Mouse (Mus musculus) gastrocnemius, adult 2 months (tissue): ENCODE data around the gene Tep1. TPM values are rescaled to one million over a fixed set of nuclear protein-coding genes. Genes with fewer than 3 reads are reported as not detected.
"Not testable (repeated sequence)": the region's sequence is repeated elsewhere in the genome, so short reads cannot be mapped to it uniquely, and the experiment has no call there.

Experiments used
- DNase-seq: peaks from one replicate; pipeline ENCODE4 v3.0.0; 2022
- H3K27ac ChIP-seq: fragments of 200-600 bp; 2 replicates; pipeline ENCODE4 v1.8.1; 2022; ENCODE audit warnings: mild to moderate bottlenecking
- H3K4me3 ChIP-seq: fragments of 200-600 bp; 2 replicates; pipeline ENCODE4 v1.8.1; 2022; ENCODE audit warnings: mild to moderate bottlenecking, moderate library complexity
- CTCF ChIP-seq: fragments of 200-600 bp; IDR thresholded peaks from 2 replicates; pipeline ENCODE4 v1.8.1; 2022; ENCODE audit warnings: antibody characterized with exemption, mild to moderate bottlenecking, moderate library complexity
- intact Hi-C: fragments of 180-260 bp; cut with DNase I; formaldehyde crosslinking; loops from one replicate; pipeline ENCODE4 v1.15.1; 2025
- total RNA-seq, 2 experiments: library from RNA; stranded (reverse); gene quantifications; 2 replicates each; pipeline ENCODE4 v1.2.3; 2021

Gene Tep1
- total RNA-seq, 2 experiments from 2014 or later: 6.6 to 9.5 TPM

DNA sequence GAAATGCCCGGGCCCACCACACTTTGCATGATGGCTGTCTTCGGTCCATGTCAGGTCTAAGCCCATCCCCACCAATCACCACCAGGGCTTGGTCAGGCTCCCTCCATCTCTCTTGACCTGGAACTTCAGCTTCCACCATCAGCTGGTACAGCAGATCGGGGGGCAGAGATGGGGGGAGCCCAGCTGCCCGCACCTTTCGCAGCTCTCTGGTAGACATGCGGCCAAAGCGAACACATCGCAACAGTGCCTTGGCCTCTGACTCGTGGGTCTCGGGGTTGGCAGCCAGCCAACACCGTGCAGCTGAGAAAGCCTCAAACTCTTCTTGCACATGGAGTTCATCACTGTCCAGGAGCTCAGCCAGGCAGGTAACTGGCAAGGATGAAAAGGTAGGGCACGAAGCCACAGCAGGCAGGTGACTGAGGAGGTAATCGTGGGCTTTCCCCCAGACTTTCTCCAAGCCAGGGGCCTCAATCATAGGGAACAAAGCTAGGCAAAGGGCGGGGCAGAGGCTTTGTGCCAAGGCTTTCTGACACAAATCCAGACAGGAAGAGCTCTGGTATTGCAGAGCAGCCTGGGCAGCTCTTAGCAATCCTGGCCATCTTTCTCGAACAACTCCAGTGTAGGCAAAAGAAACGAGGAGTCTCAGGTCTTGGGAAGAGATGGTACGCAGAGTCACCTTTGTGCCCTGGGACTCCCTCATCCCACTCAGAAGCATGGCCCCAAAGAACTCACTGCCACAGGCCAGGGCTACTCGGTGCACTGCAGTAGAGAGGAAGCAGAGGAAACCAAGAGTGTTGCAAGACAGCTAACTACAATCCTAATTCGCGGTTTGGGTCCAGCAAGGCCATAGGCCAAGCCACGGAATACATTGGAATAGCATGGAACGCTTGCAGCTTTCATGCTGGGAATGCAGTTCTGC is 22.4 kb upstream of the Tep1 start:
- no peak for TF ChIP-seq CTCF
- intact Hi-C loops: loop anchor here (10.0 kb wide), 1 partner anchor 172 kb away; no protein-coding TSS in a partner anchor
- peak; percentile 53 for DNase-seq
- Histone ChIP-seq H3K27ac (peak overlapping the region; percentile 51), H3K4me3 (peak overlapping the region; percentile 28)

DNA sequence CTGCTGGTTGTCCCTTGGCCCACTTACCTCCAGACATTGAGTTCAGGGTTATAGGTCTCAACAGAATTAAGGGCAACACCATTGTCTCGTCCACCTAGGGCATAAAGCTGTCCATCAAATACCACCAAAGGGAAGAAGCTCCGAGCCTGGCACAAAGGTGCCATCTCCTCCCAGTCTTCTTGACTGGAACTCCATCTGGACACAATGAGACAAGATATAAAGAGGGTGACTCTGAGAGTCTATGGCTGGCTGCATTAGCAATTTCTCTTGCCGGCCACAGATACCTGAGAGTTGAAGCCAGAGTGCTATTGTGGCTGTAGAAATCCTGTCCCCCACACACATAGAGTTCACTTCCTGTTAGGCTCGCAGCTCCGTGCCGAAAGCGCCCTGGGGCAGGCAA is 21.7 kb upstream of the Tep1 start:
- DNase-seq: no peak
- intact Hi-C loops: loop anchor here (10.0 kb wide), 1 partner anchor 173 kb away; no protein-coding TSS in a partner anchor
- TF ChIP-seq CTCF: no peak
- peak overlapping the region; percentile 28 for H3K4me3 ChIP-seq
- no peak overlapping the region for H3K27ac ChIP-seq

GRCm38 (mm10) chr14:50891621-50892020 is 21.3 kb upstream of the Tep1 start:
- TF ChIP-seq CTCF: no peak
- no peak overlapping the region for H3K27ac ChIP-seq
- no peak overlapping the region for H3K4me3 ChIP-seq
- DNase-seq: no peak
- intact Hi-C loops: loop anchor here (10.0 kb wide), 1 partner anchor 173 kb away; no protein-coding TSS in a partner anchor

- intact Hi-C loops: no loop called here
- H3K4me3 ChIP-seq: no peak overlapping the region
- DNase-seq: no peak
- TF ChIP-seq CTCF: no peak
- no peak overlapping the region for H3K27ac ChIP-seq
Observed at GRCm38 (mm10) chr14:50876236-50876950, 6.0 kb upstream of the Tep1 start.

- Histone ChIP-seq H3K4me3 (no peak overlapping the region), H3K27ac (no peak overlapping the region)
- TF ChIP-seq CTCF: no peak
- no peak for DNase-seq
- intact Hi-C loops: no loop called here
Observed at GRCm38 (mm10) chr14:50875591-50876230, 5.4 kb upstream of the Tep1 start.

- intact Hi-C loops: no loop called here
- DNase-seq: no peak
- Histone ChIP-seq H3K27ac (no peak overlapping the region), H3K4me3 (no peak overlapping the region)
- no peak for TF ChIP-seq CTCF
Observed at GRCm38 (mm10) chr14:50875175-50875574, 4.8 kb upstream of the Tep1 start.

GRCm38 (mm10) chr14:50871284-50871683 is 924 bp upstream of the Tep1 start:
- no peak for TF ChIP-seq CTCF
- peak overlapping the region; percentile 93 for H3K27ac ChIP-seq
- peak overlapping the region; percentile 86 for H3K4me3 ChIP-seq
- intact Hi-C loops: loop anchor here (5.0 kb wide), 1 partner anchor 64 kb away; the partner anchor contains the start of genes Ccnb1ip1 and Parp2
- DNase-seq: no peak

GRCm38 (mm10) chr14:50870805-50871143 is 414 bp upstream of the Tep1 start:
- Histone ChIP-seq H3K27ac (peak overlapping the region; percentile 93), H3K4me3 (peak overlapping the region; percentile 86)
- DNase-seq: no peak
- TF ChIP-seq CTCF: no peak
- intact Hi-C loops: loop anchor here (5.0 kb wide), 1 partner anchor 63 kb away; the partner anchor contains the start of genes Ccnb1ip1 and Parp2

DNA sequence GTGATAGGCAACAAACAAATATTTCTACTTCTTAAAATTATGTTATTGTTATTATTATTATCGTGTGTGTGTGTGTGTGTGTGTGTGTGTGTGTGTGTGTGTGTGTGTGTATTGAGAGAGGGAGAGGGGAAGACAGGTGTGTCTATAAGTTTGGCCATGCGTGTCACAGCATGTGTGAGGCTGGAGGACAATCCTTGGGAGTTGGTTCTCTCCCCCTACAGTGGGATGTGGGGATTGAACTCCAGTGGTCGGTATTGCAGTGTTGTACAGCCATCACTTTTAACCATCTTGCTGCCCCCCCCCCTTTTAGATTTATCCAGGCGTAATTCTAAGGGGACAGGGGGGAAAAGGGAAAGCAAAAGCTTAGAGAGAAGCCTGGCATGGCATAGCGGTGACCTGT is 1.7 kb downstream of the Tep1 start:
- Histone ChIP-seq H3K4me3 (no peak overlapping the region), H3K27ac (no peak overlapping the region)
- no peak for TF ChIP-seq CTCF
- no peak for DNase-seq
- intact Hi-C loops: no loop called here

DNA sequence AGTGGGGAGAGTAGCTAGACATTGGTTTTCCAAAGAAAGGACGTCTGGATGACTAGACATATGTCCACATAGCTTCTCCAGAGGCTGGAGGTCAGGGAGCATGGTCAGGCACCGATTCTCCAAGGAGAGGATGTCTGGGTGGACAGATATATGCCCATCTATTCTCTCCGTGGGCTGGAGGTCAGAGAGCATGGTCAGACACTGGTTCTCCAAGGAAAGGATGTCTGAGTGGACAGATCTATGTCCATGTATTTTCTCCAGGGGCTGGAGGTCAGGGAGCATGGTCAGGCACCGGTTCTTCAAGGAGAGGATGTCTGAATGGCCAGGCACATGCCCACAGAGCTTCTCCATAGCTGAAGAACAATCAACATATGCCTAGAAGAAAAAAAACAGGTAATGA is 2.1 kb downstream of the Tep1 start:
- Histone ChIP-seq H3K27ac (no peak overlapping the region), H3K4me3 (no peak overlapping the region)
- no peak for TF ChIP-seq CTCF
- intact Hi-C loops: no loop called here
- DNase-seq: no peak

GRCm38 (mm10) chr14:50866966-50867365 is 3.4 kb downstream of the Tep1 start:
- Histone ChIP-seq H3K27ac (no peak overlapping the region), H3K4me3 (no peak overlapping the region)
- no peak for TF ChIP-seq CTCF
- intact Hi-C loops: no loop called here
- DNase-seq: no peak

GRCm38 (mm10) chr14:50865005-50865404 is 5.4 kb downstream of the Tep1 start:
- H3K27ac ChIP-seq, intact Hi-C loops, DNase-seq, H3K4me3 ChIP-seq: not testable (repeated sequence)

DNA sequence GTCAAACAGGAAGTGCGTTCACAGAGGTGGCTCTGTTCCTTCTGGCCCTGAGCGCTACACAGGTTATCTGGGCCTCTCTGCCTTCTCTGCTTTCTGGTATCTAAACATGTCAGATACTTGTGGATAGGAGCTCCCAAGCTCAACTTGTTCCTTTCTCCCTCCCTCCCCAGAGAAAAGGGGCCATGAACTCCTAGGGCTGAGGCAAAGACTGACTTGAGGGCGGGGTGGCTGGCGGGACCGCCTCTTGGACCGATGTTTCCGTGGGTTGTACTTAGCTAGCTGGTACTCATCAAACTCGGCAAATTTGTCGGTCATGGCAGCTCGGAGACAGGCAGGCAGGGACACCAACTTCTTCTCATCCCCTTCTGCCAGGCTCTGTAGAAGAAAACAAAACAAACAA is 7.7 kb downstream of the Tep1 start:
- no peak overlapping the region for H3K27ac ChIP-seq
- no peak for DNase-seq
- intact Hi-C loops: no loop called here
- no peak for TF ChIP-seq CTCF
- no peak overlapping the region for H3K4me3 ChIP-seq
